14 mouse cellular contexts compared by ENCODE assay signal in genomic region chr17:84369769-84370168, GRCm38 (mm10).
DNase-seq lines count a peak whose midpoint lies in the region; ATAC-seq and TF ChIP-seq lines count a peak whose summit lies in the region.
"Had no signal": no experiment of that assay in that cellular context is flagged by ENCODE, and none has a peak within 500 bp of the region (broad histone marks: within the 10 kb centered on the region; RNA-seq: fewer than 3 reads in every experiment).

No protein-coding gene starts in this region.

- TF ChIP-seq POLR2A in testis, adult 2 months (IDR thresholded peaks at IDR 0.05; ENCODE audit: control insufficient read depth, low read depth, low read length), result no peak

- H3K9me3 ChIP-seq in kidney, embryonic 15.5 days (replicated peaks), result no peaks in the 10 kb centered on the region
- no peaks in the 10 kb centered on the region for H3K9me3 ChIP-seq in kidney, embryonic 14.5 days (ENCODE audit: control insufficient read depth, low read length)
- H3K9me3 ChIP-seq: limb, embryonic 13.5 days had no signal

- TF ChIP-seq CTCF in gastrocnemius, adult 2 months (IDR thresholded peaks at IDR 0.05), result no peak
- no peak for TF ChIP-seq CTCF in testis, adult 2 months (IDR thresholded peaks at IDR 0.05; ENCODE audit: control insufficient read depth, insufficient read depth, insufficient replicate concordance, low read depth, low read length)

- peaks cover 56% of the 10 kb centered on the region for H3K4me1 ChIP-seq in kidney, embryonic 15.5 days
- peaks cover 50% of the 10 kb centered on the region for H3K4me1 ChIP-seq in kidney, embryonic 14.5 days (ENCODE audit: control insufficient read depth, insufficient read depth, low read length)
- no peaks in the 10 kb centered on the region for H3K4me1 ChIP-seq in testis, adult 2 months (ENCODE audit: control insufficient read depth, insufficient read depth, low read length)

- no peak for DNase-seq in gastrocnemius, adult 2 months
- no peak for DNase-seq in gastrocnemius, postnatal 10 days
- no peak for DNase-seq in testis, postnatal 14 days (ENCODE audit: low spot score)
- DNase-seq in thymus, postnatal 10 days (ENCODE audit: low spot score in 2 of 2), result no peak
- no peak for DNase-seq in frontal cortex, postnatal 10 days (ENCODE audit: low spot score in 2 of 2)
- DNase-seq: adrenal gland, postnatal 36 days; lung, adult 18-20 months; right cerebral cortex, postnatal 4 days; thymus, postnatal 25 days had no signal

- peak overlapping the region; percentile 76 for H3K27ac ChIP-seq in gastrocnemius, adult 2 months
- H3K27ac ChIP-seq in kidney, embryonic 15.5 days, result peak overlapping the region; percentile 85; the same call in 1 of the 2 replicates
- H3K27ac ChIP-seq in kidney, embryonic 14.5 days (ENCODE audit: low read depth, low read length), result no peak overlapping the region; the same call in 1 of the 2 replicates
- peak overlapping the region; percentile 81 for H3K27ac ChIP-seq in testis, adult 2 months (ENCODE audit: control insufficient read depth, insufficient read depth, low read depth, low read length)

- no peak overlapping the region for H3K9ac ChIP-seq in kidney, embryonic 15.5 days
- H3K9ac ChIP-seq in kidney, embryonic 14.5 days (ENCODE audit: low read depth, low read length), result no peak overlapping the region
- H3K9ac ChIP-seq: limb, embryonic 13.5 days had no signal

- H3K4me2 ChIP-seq in kidney, embryonic 15.5 days, result no peak overlapping the region
- H3K4me2 ChIP-seq in kidney, embryonic 14.5 days (replicated peaks; ENCODE audit: low read depth, low read length), result no peak overlapping the region
- H3K4me2 ChIP-seq: limb, embryonic 13.5 days had no signal

- ATAC-seq in kidney, embryonic 15.5 days (replicated peaks; ENCODE audit: low FRiP score), result no peak
- ATAC-seq in kidney, embryonic 14.5 days (ENCODE audit: low FRiP score, low TSS enrichment), result no peak
- ATAC-seq: forebrain, embryonic 14.5 days had no signal

- no peak overlapping the region for H3K4me3 ChIP-seq in gastrocnemius, adult 2 months
- no peak overlapping the region for H3K4me3 ChIP-seq in kidney, embryonic 15.5 days (replicated peaks)
- no peak overlapping the region for H3K4me3 ChIP-seq in kidney, embryonic 14.5 days (ENCODE audit: low read length)
- no peak overlapping the region for H3K4me3 ChIP-seq in testis, adult 2 months (ENCODE audit: control insufficient read depth, low read depth, low read length)
- H3K4me3 ChIP-seq: limb, embryonic 13.5 days had no signal

- H3K27me3 ChIP-seq in kidney, embryonic 15.5 days, result no peaks in the 10 kb centered on the region
- H3K27me3 ChIP-seq in kidney, embryonic 14.5 days (ENCODE audit: control insufficient read depth, insufficient read depth, low read length), result no peaks in the 10 kb centered on the region
- H3K27me3 ChIP-seq in testis, adult 2 months (ENCODE audit: control insufficient read depth, insufficient read depth, low read length), result no peaks in the 10 kb centered on the region
- H3K27me3 ChIP-seq: limb, embryonic 13.5 days had no signal

- WGBS in kidney, embryonic 15.5 days, result 75% methylated on average over 3 of the region's 3 CpGs
- WGBS in kidney, embryonic 14.5 days, result 81% methylated on average over 3 of the region's 3 CpGs

- peaks cover 3% of the 10 kb centered on the region; the same call in 1 of the 2 replicates for H3K36me3 ChIP-seq in kidney, embryonic 15.5 days
- peaks cover 7% of the 10 kb centered on the region for H3K36me3 ChIP-seq in kidney, embryonic 14.5 days (ENCODE audit: control insufficient read depth, insufficient read depth, low read length)
- H3K36me3 ChIP-seq in testis, adult 2 months (ENCODE audit: control insufficient read depth, insufficient read depth, low read length), result no peaks in the 10 kb centered on the region
- H3K36me3 ChIP-seq: limb, embryonic 13.5 days had no signal

- intact Hi-C loops in gastrocnemius, adult 2 months (cut with DNase I), result no loop called here
